Mouse (Mus musculus) heart, embryonic 15.5 days (tissue): ENCODE measurements around the gene Zfp511. TPM values are rescaled to one million over a fixed set of nuclear protein-coding genes. Genes with fewer than 3 reads are reported as not detected.
A peak's percentile ranks its signal among the peaks of the same experiment; 100 is the strongest.

Experiments used
- ATAC-seq: fragments of 200-750 bp; cut with Nextera tagmentation; replicated peaks from 2 replicates; pipeline ENCODE4 v1.8.0; 2017; ENCODE audit warnings: low read depth, moderate TSS enrichment; ENCODE audit not compliant: insufficient number of reproducible peaks, insufficient read depth, low FRiP score
- H3K27ac ChIP-seq: fragments of 300-500 bp; sonication (generic); 2 replicates; pipeline ENCODE4 v1.5.1; 2015; ENCODE audit warnings: mild to moderate bottlenecking, inconsistent platforms
- H3K27me3 ChIP-seq: fragments of 300-500 bp; sonication (generic); 2 replicates; pipeline ENCODE4 v1.6.1; 2015; ENCODE audit warnings: inconsistent platforms
- H3K36me3 ChIP-seq: fragments of 300-500 bp; sonication (generic); 2 replicates; pipeline ENCODE4 v1.6.1; 2015; ENCODE audit warnings: mild to moderate bottlenecking, inconsistent platforms
- H3K4me1 ChIP-seq: fragments of 300-500 bp; sonication (generic); replicated peaks from 2 replicates; pipeline ENCODE4 v1.6.1; 2015; ENCODE audit warnings: inconsistent platforms
- H3K4me2 ChIP-seq: fragments of 300-500 bp; sonication (generic); 2 replicates; pipeline ENCODE4 v1.6.1; 2015; ENCODE audit warnings: inconsistent platforms, mild to moderate bottlenecking, moderate library complexity
- H3K4me3 ChIP-seq: fragments of 300-500 bp; sonication (generic); 2 replicates; pipeline ENCODE4 v1.5.1; 2015; ENCODE audit warnings: mild to moderate bottlenecking, inconsistent platforms
- H3K9ac ChIP-seq: fragments of 300-500 bp; sonication (generic); 2 replicates; pipeline ENCODE4 v1.6.1; 2015; ENCODE audit warnings: mild to moderate bottlenecking, inconsistent platforms
- H3K9me3 ChIP-seq: fragments of 300-500 bp; sonication (generic); replicated peaks from 2 replicates; pipeline ENCODE4 v1.6.1; 2016; ENCODE audit warnings: inconsistent platforms
- WGBS: fragments of 180-500 bp; shearing (Covaris S2); methylation state at CpG from one replicate; pipeline ENCODE4 v1.1.7; 2015; ENCODE audit warnings: mixed read lengths; 5-methylcytosine and 5-hydroxymethylcytosine counted together
- microRNA-seq: library from miRNA; unstranded; fragments of <30 nt; microRNA quantifications from one replicate; pipeline ENCODE4, GENCODE M21; 2016
- polyA plus RNA-seq: library from polyadenylated mRNA; unstranded; fragments of >200 nt; fragmentation: Nextera tagmentation; extraction: Ambion mirVana; gene quantifications from 2 replicates; pipeline ENCODE4 v1.2.1, GENCODE M21; 2015

Gene Zfp511
- polyA plus RNA-seq, 1 experiment from 2014 or later, result 27.6 TPM

DNA sequence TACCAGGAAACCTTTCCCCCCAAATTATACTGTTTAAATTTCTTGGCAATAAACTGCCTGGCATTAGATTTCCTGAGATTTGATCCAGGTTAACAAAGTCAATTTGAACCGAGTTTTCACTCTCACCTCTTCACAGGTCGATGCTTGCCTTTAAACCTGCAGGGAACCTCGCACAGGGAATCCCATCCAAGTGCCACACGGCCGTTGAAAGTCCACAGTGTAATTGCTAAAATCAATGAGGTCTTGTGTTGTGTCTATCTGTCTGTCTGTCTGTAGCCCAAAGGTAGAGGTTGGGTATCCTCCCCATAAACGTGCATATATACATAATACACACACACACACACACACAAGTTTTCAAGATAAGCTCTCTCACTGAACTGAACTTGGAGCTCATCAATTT is 31.2 kb downstream of the Zfp511 start:
- H3K27me3 ChIP-seq, result peaks cover 67% of the 10 kb centered on the region
- H3K4me3 ChIP-seq, result no peak overlapping the region
- no peak overlapping the region for H3K9ac ChIP-seq
- H3K4me1 ChIP-seq, result peaks cover 6% of the 10 kb centered on the region
- ATAC-seq, result no peak
- no peak overlapping the region for H3K27ac ChIP-seq
- H3K36me3 ChIP-seq, result no peaks in the 10 kb centered on the region
- H3K9me3 ChIP-seq, result no peaks in the 10 kb centered on the region
- WGBS, result 54% methylated on average over 6 of the region's 6 CpGs
- no peak overlapping the region for H3K4me2 ChIP-seq

GRCm38 (mm10) chr7:140070042-140070711 is 34.0 kb downstream of the Zfp511 start:
- Histone ChIP-seq H3K27me3 (peaks cover 50% of the 10 kb centered on the region), H3K27ac (no peak overlapping the region), H3K9ac (peak overlapping the region; percentile 56), H3K9me3 (no peaks in the 10 kb centered on the region), H3K36me3 (no peaks in the 10 kb centered on the region), H3K4me2 (peak overlapping the region; percentile 72), H3K4me1 (peaks cover 6% of the 10 kb centered on the region), H3K4me3 (peak overlapping the region; percentile 46)
- ATAC-seq, result peak; percentile 45; the same call in 1 of the 2 replicates
- whole genome bisulfite sequencing, result 24% methylated on average over 38 of the region's 39 CpGs

- no peak overlapping the region for H3K4me2 ChIP-seq
- H3K36me3 ChIP-seq, result no peaks in the 10 kb centered on the region
- no peak for ATAC-seq
- no peaks in the 10 kb centered on the region for H3K9me3 ChIP-seq
- peaks cover 2% of the 10 kb centered on the region; the same call in 1 of the 2 replicates for H3K4me1 ChIP-seq
- peaks cover 47% of the 10 kb centered on the region for H3K27me3 ChIP-seq
- H3K27ac ChIP-seq, result no peak overlapping the region
- no peak overlapping the region for H3K4me3 ChIP-seq
- 65% methylated on average over 6 of the region's 6 CpGs for WGBS
- no peak overlapping the region for H3K9ac ChIP-seq
Observed at GRCm38 (mm10) chr7:140077698-140078097, 41.5 kb downstream of the Zfp511 start.

GRCm38 (mm10) chr7:140078711-140079110 is 42.5 kb downstream of the Zfp511 start:
- peaks cover 2% of the 10 kb centered on the region; the same call in 1 of the 2 replicates for H3K4me1 ChIP-seq
- under 1% methylated on average over 5 of the region's 5 CpGs for WGBS
- H3K36me3 ChIP-seq, result no peaks in the 10 kb centered on the region

DNA sequence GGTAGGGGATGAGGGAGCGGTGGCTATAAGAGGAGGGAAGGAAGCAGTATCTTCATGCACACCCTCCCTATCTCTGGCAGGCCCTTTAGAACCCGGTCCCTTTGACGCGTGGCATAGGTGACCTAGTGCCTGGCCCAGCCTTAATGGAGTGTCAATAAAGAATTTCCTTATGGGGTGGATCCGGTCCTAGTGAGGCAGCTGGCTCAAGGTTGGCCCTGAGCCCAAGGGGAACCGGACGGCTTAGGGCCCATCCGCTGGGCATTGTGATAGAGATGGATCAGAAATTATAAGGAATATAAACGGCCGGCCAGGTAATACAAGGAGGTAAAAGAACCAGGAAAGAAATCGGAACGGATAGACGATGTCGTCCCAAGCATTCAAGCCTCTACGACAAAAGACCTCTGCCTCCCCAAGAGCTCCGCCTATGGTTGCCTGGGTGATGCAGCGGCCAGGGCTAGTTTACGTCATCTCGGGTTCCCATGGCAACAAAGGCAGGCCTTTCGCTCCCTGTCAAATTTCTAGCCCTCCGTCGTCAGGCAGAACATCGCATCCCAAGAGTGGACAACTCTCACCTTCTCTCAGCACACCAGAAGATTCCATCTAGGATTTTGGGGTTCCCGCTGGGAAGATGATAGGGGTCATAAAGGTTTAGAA is 44.4 kb downstream of the Zfp511 start:
- Histone ChIP-seq H3K4me3 (peak overlapping the region; percentile 0; the same call in 1 of the 2 replicates), H3K9ac (no peak overlapping the region), H3K4me1 (peaks cover 2% of the 10 kb centered on the region; the same call in 1 of the 2 replicates), H3K27ac (no peak overlapping the region), H3K36me3 (no peaks in the 10 kb centered on the region), H3K4me2 (peak overlapping the region; percentile 39), H3K27me3 (peaks cover 57% of the 10 kb centered on the region), H3K9me3 (no peaks in the 10 kb centered on the region)
- ATAC-seq, result no peak
- 4% methylated on average over 24 of the region's 24 CpGs for WGBS

More at GRCm38 (mm10) chr7:140078711-140079110, 42.5 kb downstream of the Zfp511 start:
- H3K27me3 ChIP-seq, result peaks cover 49% of the 10 kb centered on the region
- ATAC-seq, result no peak
- H3K4me2 ChIP-seq, result no peak overlapping the region
- no peak overlapping the region for H3K9ac ChIP-seq
- H3K27ac ChIP-seq, result no peak overlapping the region
- no peak overlapping the region for H3K4me3 ChIP-seq
- no peaks in the 10 kb centered on the region for H3K9me3 ChIP-seq

DNA sequence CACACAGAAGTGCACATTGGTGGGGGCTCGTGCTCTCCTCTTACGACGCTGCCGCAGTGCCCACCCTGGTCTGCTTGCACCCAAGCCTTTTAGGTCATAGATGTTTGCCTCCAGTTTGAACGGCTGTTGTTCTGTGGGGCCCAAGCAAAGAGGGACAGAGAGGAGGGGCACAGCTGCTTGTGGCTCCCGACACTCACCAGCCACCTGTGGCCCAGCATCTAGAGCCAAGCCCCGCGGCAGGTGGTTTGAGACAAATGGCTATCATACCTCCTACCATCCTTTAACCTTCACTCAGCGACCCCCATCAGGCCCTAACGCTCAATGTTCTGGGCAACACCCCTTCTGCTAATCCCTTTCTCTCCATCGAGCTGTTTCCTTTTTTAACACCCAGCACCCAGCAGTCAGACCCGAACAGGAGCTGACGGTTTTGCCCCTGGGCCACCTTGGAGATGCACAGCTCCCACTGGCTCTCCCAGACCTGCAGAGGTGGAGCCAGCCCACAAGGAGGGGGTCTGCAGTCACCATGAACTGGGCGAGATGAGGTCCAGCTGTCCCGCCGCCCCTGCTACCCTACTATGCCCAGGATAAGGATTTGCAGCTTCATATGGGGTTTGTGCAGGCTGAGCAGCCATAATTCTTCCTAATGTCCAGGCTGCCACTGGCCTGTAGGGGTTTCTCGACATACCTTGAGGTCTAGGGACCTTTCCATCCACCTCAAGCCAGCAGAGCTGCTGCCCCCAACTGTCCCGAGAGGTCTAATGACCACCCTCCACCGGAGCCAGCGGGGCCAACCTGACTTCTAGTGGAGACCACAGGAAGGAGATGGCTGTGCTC is 45.4 kb downstream of the Zfp511 start:
- no peak overlapping the region for H3K4me2 ChIP-seq
- H3K4me3 ChIP-seq, result no peak overlapping the region
- H3K4me1 ChIP-seq, result peaks cover 2% of the 10 kb centered on the region; the same call in 1 of the 2 replicates
- peaks cover 57% of the 10 kb centered on the region for H3K27me3 ChIP-seq
- no peak overlapping the region for H3K27ac ChIP-seq
- no peak for ATAC-seq
- no peaks in the 10 kb centered on the region for H3K36me3 ChIP-seq
- WGBS, result 18% methylated on average over 20 of the region's 20 CpGs
- no peak overlapping the region for H3K9ac ChIP-seq
- no peaks in the 10 kb centered on the region for H3K9me3 ChIP-seq

DNA sequence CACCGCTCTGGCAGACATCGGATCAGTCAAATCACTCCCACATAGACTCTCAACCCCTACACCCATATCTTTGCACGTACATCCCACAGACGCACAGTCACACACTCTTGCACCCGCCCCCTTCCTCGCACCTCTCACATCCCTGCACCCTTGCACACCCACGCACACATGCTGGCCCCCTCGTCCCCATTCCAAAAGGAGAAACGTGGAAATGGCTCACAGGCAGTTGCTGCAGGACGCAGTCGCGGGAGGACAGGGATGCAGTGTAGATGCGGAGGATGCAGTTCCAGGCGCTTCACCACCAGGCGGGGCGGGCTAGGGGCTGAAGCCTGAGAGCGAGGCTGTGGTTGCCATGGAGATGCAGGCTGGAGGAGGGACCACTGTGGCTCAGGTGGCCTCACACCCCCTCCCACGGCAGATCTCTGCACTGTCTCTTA is 46.1 kb downstream of the Zfp511 start, which contains the start of gene Caly:
Gene Caly, minus strand, starts transcription at position 307 of the 437 bp plus-strand sequence.
- Histone ChIP-seq H3K9me3 (no peaks in the 10 kb centered on the region), H3K27ac (no peak within 1 kb of the TSS), H3K4me1 (peaks cover 2% of the 10 kb centered on the region; the same call in 1 of the 2 replicates), H3K27me3 (peaks cover 57% of the 10 kb centered on the region), H3K9ac (no peak within 1 kb of the TSS), H3K4me3 (no peak within 1 kb of the TSS), H3K4me2 (no peak within 1 kb of the TSS), H3K36me3 (no peaks in the 10 kb centered on the region)
- WGBS, result 7% methylated on average over 18 of the region's 18 CpGs
- no peak for ATAC-seq

Small RNA genes lying within 50 kb of the gene (microRNA-seq; reads per million reads assigned to microRNA genes)
- gene Mir7062, result not detected

Other genes with a start within 250 kb of the Zfp511 start
- gene Adgra1, start 202.2 kb upstream of the Zfp511 start, polyA plus RNA-seq, result 0.81 TPM in 1 of 2 replicates, not detected in the other
- 0.11 and 0.68 TPM in 2 replicates for gene Kndc1, start 141.7 kb upstream of the Zfp511 start, polyA plus RNA-seq
- gene Utf1, start 92.6 kb upstream of the Zfp511 start, polyA plus RNA-seq, result 0.60 TPM in 1 of 2 replicates, not detected in the other
- 0.57 TPM in 1 of 2 replicates, not detected in the other for gene 6430531B16Rik, start 57.6 kb upstream of the Zfp511 start, polyA plus RNA-seq
- gene Adam8, start 43.8 kb upstream of the Zfp511 start, polyA plus RNA-seq, result 1.3 and 3.1 TPM in 2 replicates
- gene Tubgcp2, start 278 bp downstream of the Zfp511 start, polyA plus RNA-seq, result 27.4 and 37.0 TPM in 2 replicates
- not detected in 2 replicates for gene Msx3, start 12.7 kb downstream of the Zfp511 start, polyA plus RNA-seq
- gene Caly, start 46.2 kb downstream of the Zfp511 start, polyA plus RNA-seq, result 0.45 and 0.67 TPM in 2 replicates
- gene Prap1, start 57.0 kb downstream of the Zfp511 start, polyA plus RNA-seq, result 0.29 TPM in 1 of 2 replicates, not detected in the other
- gene Fuom, start 66.0 kb downstream of the Zfp511 start, polyA plus RNA-seq, result 79.5 and 107 TPM in 2 replicates
- 11.1 and 11.7 TPM in 2 replicates for gene Paox, start 79.4 kb downstream of the Zfp511 start, polyA plus RNA-seq
- gene Echs1, start 80.1 kb downstream of the Zfp511 start, polyA plus RNA-seq, result 192 and 217 TPM in 2 replicates
- 27.8 and 33.4 TPM in 2 replicates for gene Mtg1, start 101.2 kb downstream of the Zfp511 start, polyA plus RNA-seq
- 0.05 and 0.36 TPM in 2 replicates for gene Sprn, start 118.5 kb downstream of the Zfp511 start, polyA plus RNA-seq
- gene Olfr522, start 128.4 kb downstream of the Zfp511 start, polyA plus RNA-seq, result not detected in 2 replicates
- gene Olfr523, start 136.8 kb downstream of the Zfp511 start, polyA plus RNA-seq, result not detected in 2 replicates
- gene Olfr524, start 169.6 kb downstream of the Zfp511 start, polyA plus RNA-seq, result 0.06 and 0.42 TPM in 2 replicates
- gene Cd163l1, start 181.9 kb downstream of the Zfp511 start, polyA plus RNA-seq, result 0.87 and 8.2 TPM in 2 replicates
- 0.04 and 0.52 TPM in 2 replicates for gene 5830411N06Rik, start 210.9 kb downstream of the Zfp511 start, polyA plus RNA-seq